Mouse (Mus musculus): ENCODE measurements at regions not wholly inside any gene's neighbourhood (a gene's known extent, or its start where the extent isn't known, plus 50 kb on each side); places are given as distances from the start of the nearest gene placed in this dataset.

DNA sequence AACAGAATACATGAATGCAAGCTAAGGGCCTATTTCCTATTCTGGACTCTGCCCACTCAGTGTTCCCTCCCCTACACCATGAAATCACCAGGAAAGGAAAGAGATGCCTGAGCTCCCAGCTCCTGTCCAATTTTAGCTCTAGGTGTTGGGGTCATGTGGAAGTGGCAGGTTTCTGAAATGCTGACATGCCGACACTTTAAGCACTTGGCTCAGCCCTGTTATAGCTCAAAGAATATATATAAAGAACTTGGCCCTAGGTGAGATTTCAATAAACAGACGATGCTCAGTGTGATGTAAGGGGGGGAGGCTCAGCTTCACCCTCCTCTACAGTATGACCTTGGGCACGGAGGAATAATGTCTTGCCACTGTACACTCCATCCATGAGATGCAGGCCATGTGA is 50.4 kb upstream of the Akap13 start:
- no peak for DNase-seq
